Mouse (Mus musculus) liver, embryonic 15.5 days (tissue): ENCODE data around the gene Bicc1. TPM values are rescaled to one million over a fixed set of nuclear protein-coding genes. Genes with fewer than 3 reads are reported as not detected.

Experiments
- ATAC-seq: fragments of 200-750 bp; cut with Nextera tagmentation; 2 replicates; pipeline ENCODE4 v1.8.0; 2017; ENCODE audit warnings: moderate number of reproducible peaks, mild to moderate bottlenecking, moderate library complexity; ENCODE audit not compliant: insufficient read depth
- H3K27ac ChIP-seq: fragments of 300-500 bp; sonication (generic); replicated peaks from 2 replicates; pipeline ENCODE4 v1.5.1; 2015; ENCODE audit warnings: mild to moderate bottlenecking, inconsistent platforms
- H3K27me3 ChIP-seq: fragments of 300-500 bp; sonication (generic); 2 replicates; pipeline ENCODE4 v1.6.1; 2015; ENCODE audit warnings: mild to moderate bottlenecking, inconsistent platforms
- H3K36me3 ChIP-seq: fragments of 300-500 bp; sonication (generic); replicated peaks from 2 replicates; pipeline ENCODE4 v1.6.1; 2015; ENCODE audit warnings: moderate library complexity, mild to moderate bottlenecking, inconsistent platforms
- H3K4me1 ChIP-seq: fragments of 300-500 bp; sonication (generic); replicated peaks from 2 replicates; pipeline ENCODE4 v1.6.1; 2015; ENCODE audit warnings: inconsistent platforms
- H3K4me2 ChIP-seq: fragments of 300-500 bp; sonication (generic); 2 replicates; pipeline ENCODE4 v1.6.1; 2015; ENCODE audit warnings: moderate library complexity, mild to moderate bottlenecking, inconsistent platforms
- H3K4me3 ChIP-seq: fragments of 300-500 bp; sonication (generic); replicated peaks from 2 replicates; pipeline ENCODE4 v1.5.1; 2015; ENCODE audit warnings: mild to moderate bottlenecking, inconsistent platforms
- H3K9ac ChIP-seq: fragments of 300-500 bp; sonication (generic); 2 replicates; pipeline ENCODE4 v1.6.1; 2015; ENCODE audit warnings: moderate library complexity, mild to moderate bottlenecking, inconsistent platforms
- H3K9me3 ChIP-seq: fragments of 300-500 bp; sonication (generic); replicated peaks from 2 replicates; pipeline ENCODE4 v1.6.1; 2016; ENCODE audit warnings: inconsistent platforms
- WGBS: fragments of 180-500 bp; shearing (Covaris S2); methylation state at CpG from one replicate; pipeline ENCODE4 v1.1.7; 2015; ENCODE audit warnings: mixed read lengths; ENCODE audit not compliant: insufficient replicate concordance; 5-methylcytosine and 5-hydroxymethylcytosine counted together
- polyA plus RNA-seq: library from polyadenylated mRNA; unstranded; fragments of >200 nt; fragmentation: Nextera tagmentation; extraction: Ambion mirVana; gene quantifications from 2 replicates; pipeline ENCODE4 v1.2.1, GENCODE M21; 2015

Bicc1 gene
- polyA plus RNA-seq, 1 experiment from 2014 or later, result 3.0 TPM

GRCm38 (mm10) chr10:70902751-70903485, 256.6 kb downstream of the Bicc1 start:
- Histone ChIP-seq H3K27me3 (no peaks in the 10 kb centered on the region), H3K4me1 (no peaks in the 10 kb centered on the region), H3K36me3 (no peaks in the 10 kb centered on the region), H3K27ac (no peak overlapping the region), H3K9me3 (no peaks in the 10 kb centered on the region), H3K4me2 (no peak overlapping the region), H3K9ac (no peak overlapping the region), H3K4me3 (no peak overlapping the region)
- 39% methylated on average over 5 of the region's 5 CpGs for WGBS
- no peak for ATAC-seq

- Histone ChIP-seq H3K27me3 (no peaks in the 10 kb centered on the region), H3K27ac (no peak overlapping the region), H3K4me3 (no peak overlapping the region), H3K4me1 (no peaks in the 10 kb centered on the region), H3K9ac (no peak overlapping the region), H3K4me2 (no peak overlapping the region), H3K36me3 (no peaks in the 10 kb centered on the region), H3K9me3 (no peaks in the 10 kb centered on the region)
- no peak for ATAC-seq
- WGBS, result 69% methylated on average over 11 of the region's 11 CpGs
These were observed 258.2 kb downstream of the Bicc1 start for GRCm38 (mm10) chr10:70901193-70901875.

GRCm38 (mm10) chr10:70895891-70896290, 263.6 kb downstream of the Bicc1 start:
- Histone ChIP-seq H3K4me3 (no peak overlapping the region), H3K4me1 (no peaks in the 10 kb centered on the region), H3K27me3 (no peaks in the 10 kb centered on the region), H3K27ac (no peak overlapping the region), H3K36me3 (no peaks in the 10 kb centered on the region), H3K9ac (no peak overlapping the region), H3K9me3 (no peaks in the 10 kb centered on the region), H3K4me2 (no peak overlapping the region)
- ATAC-seq, result no peak
- WGBS, result 59% methylated on average over 8 of the region's 8 CpGs

GRCm38 (mm10) chr10:70878046-70878445, 281.5 kb downstream of the Bicc1 start:
- H3K4me2 ChIP-seq, result no peak overlapping the region
- no peaks in the 10 kb centered on the region for H3K9me3 ChIP-seq
- WGBS, result 26% methylated on average over 1 of the region's 1 CpGs
- no peaks in the 10 kb centered on the region for H3K4me1 ChIP-seq
- no peaks in the 10 kb centered on the region for H3K36me3 ChIP-seq
- H3K4me3 ChIP-seq, result no peak overlapping the region
- ATAC-seq, result no peak
- no peak overlapping the region for H3K9ac ChIP-seq
- H3K27me3 ChIP-seq, result no peaks in the 10 kb centered on the region
- H3K27ac ChIP-seq, result no peak overlapping the region

- no peak overlapping the region for H3K9ac ChIP-seq
- H3K4me2 ChIP-seq, result no peak overlapping the region
- no peak overlapping the region for H3K4me3 ChIP-seq
- H3K36me3 ChIP-seq, result no peaks in the 10 kb centered on the region
- no peaks in the 10 kb centered on the region for H3K27me3 ChIP-seq
- no peaks in the 10 kb centered on the region for H3K4me1 ChIP-seq
- 65% methylated on average over 8 of the region's 8 CpGs for WGBS
- no peaks in the 10 kb centered on the region for H3K9me3 ChIP-seq
- ATAC-seq, result no peak
- H3K27ac ChIP-seq, result no peak overlapping the region
These were observed 281.9 kb downstream of the Bicc1 start for GRCm38 (mm10) chr10:70877631-70878030.

GRCm38 (mm10) chr10:70876522-70876921, 283.0 kb downstream of the Bicc1 start:
- no peak overlapping the region for H3K4me2 ChIP-seq
- H3K36me3 ChIP-seq, result no peaks in the 10 kb centered on the region
- 67% methylated on average over 9 of the region's 9 CpGs for WGBS
- ATAC-seq, result no peak
- H3K9me3 ChIP-seq, result no peaks in the 10 kb centered on the region
- no peaks in the 10 kb centered on the region for H3K4me1 ChIP-seq
- no peak overlapping the region for H3K4me3 ChIP-seq
- H3K9ac ChIP-seq, result no peak overlapping the region
- no peaks in the 10 kb centered on the region for H3K27me3 ChIP-seq
- H3K27ac ChIP-seq, result no peak overlapping the region

GRCm38 (mm10) chr10:70876119-70876518, 283.4 kb downstream of the Bicc1 start:
- Histone ChIP-seq H3K4me3 (no peak overlapping the region), H3K4me1 (no peaks in the 10 kb centered on the region), H3K36me3 (no peaks in the 10 kb centered on the region), H3K27ac (no peak overlapping the region), H3K9ac (no peak overlapping the region), H3K4me2 (no peak overlapping the region), H3K9me3 (no peaks in the 10 kb centered on the region), H3K27me3 (no peaks in the 10 kb centered on the region)
- ATAC-seq, result no peak
- 52% methylated on average over 8 of the region's 8 CpGs for WGBS

- Histone ChIP-seq H3K4me2 (no peak overlapping the region), H3K9ac (no peak overlapping the region), H3K27me3 (no peaks in the 10 kb centered on the region), H3K4me1 (no peaks in the 10 kb centered on the region), H3K4me3 (no peak overlapping the region), H3K36me3 (no peaks in the 10 kb centered on the region), H3K27ac (no peak overlapping the region), H3K9me3 (no peaks in the 10 kb centered on the region)
- 67% methylated on average over 12 of the region's 12 CpGs for WGBS
- ATAC-seq, result no peak
These were observed 284.4 kb downstream of the Bicc1 start for GRCm38 (mm10) chr10:70874994-70875538.

Other genes with a start within 250 kb of the Bicc1 start
- 31.0 and 34.8 TPM in 2 replicates for gene Tfam, start 78.6 kb upstream of the Bicc1 start, polyA plus RNA-seq
- 6.6 and 6.7 TPM in 2 replicates for gene Ube2d1, start 125.6 kb upstream of the Bicc1 start, polyA plus RNA-seq
- gene Cisd1, start 185.3 kb upstream of the Bicc1 start, polyA plus RNA-seq, result 60.6 and 66.3 TPM in 2 replicates
- gene Ipmk, start 188.1 kb upstream of the Bicc1 start, polyA plus RNA-seq, result 8.3 and 9.1 TPM in 2 replicates